Mouse (Mus musculus) midbrain, postnatal 0 days (tissue): ENCODE results near the gene Slc30a9. TPM values are rescaled to one million over a fixed set of nuclear protein-coding genes. Genes with fewer than 3 reads are reported as not detected.

ENCODE experiments used
- ATAC-seq: fragments of 200-750 bp; cut with Nextera tagmentation; 2 replicates; pipeline ENCODE4 v1.8.0; 2017; ENCODE audit warnings: moderate number of reproducible peaks, mild to moderate bottlenecking, moderate TSS enrichment, moderate library complexity; ENCODE audit not compliant: low FRiP score
- DNase-seq: peaks from one replicate; pipeline ENCODE4 v3.0.0-alpha.2; 2015; ENCODE audit warnings: low spot score
- H3K27ac ChIP-seq: fragments of 300-500 bp; sonication (generic); 2 replicates; pipeline ENCODE4 v1.5.1; 2014; ENCODE audit warnings: low read depth, mild to moderate bottlenecking, low read length, mixed read lengths
- H3K27me3 ChIP-seq: fragments of 300-500 bp; sonication (generic); 2 replicates; pipeline ENCODE4 v1.6.1; 2014; ENCODE audit warnings: low read length, control low read depth, mixed read lengths; ENCODE audit not compliant: insufficient read depth
- H3K36me3 ChIP-seq: fragments of 300-500 bp; sonication (generic); 2 replicates; pipeline ENCODE4 v1.6.1; 2014; ENCODE audit warnings: low read length, control low read depth, mixed read lengths; ENCODE audit not compliant: insufficient read depth
- H3K4me1 ChIP-seq: fragments of 300-500 bp; sonication (generic); 2 replicates; pipeline ENCODE4 v1.6.1; 2014; ENCODE audit warnings: mild to moderate bottlenecking, control low read depth, antibody characterized with exemption, low read length, mixed read lengths; ENCODE audit not compliant: insufficient read depth
- H3K4me2 ChIP-seq: fragments of 300-500 bp; sonication (generic); 2 replicates; pipeline ENCODE4 v1.6.1; 2014; ENCODE audit warnings: low read depth, mild to moderate bottlenecking, low read length, mixed read lengths; ENCODE audit not compliant: poor library complexity, severe bottlenecking
- H3K4me3 ChIP-seq: fragments of 300-500 bp; sonication (generic); 2 replicates; pipeline ENCODE4 v1.5.1; 2014; ENCODE audit warnings: low read depth, mild to moderate bottlenecking, low read length, moderate library complexity
- H3K9ac ChIP-seq: fragments of 300-500 bp; sonication (generic); replicated peaks from 2 replicates; pipeline ENCODE4 v1.6.1; 2014; ENCODE audit warnings: mild to moderate bottlenecking, low read length, moderate library complexity, mixed read lengths; ENCODE audit not compliant: poor library complexity, severe bottlenecking
- H3K9me3 ChIP-seq: fragments of 300-500 bp; sonication (generic); 2 replicates; pipeline ENCODE4 v1.6.1; 2016; ENCODE audit warnings: low read length, control low read depth
- CTCF ChIP-seq: IDR thresholded peaks from 2 replicates; pipeline ENCODE4 v1.5.1; 2016; ENCODE audit warnings: antibody characterized with exemption, mild to moderate bottlenecking
- WGBS: fragments of 180-500 bp; shearing (Covaris S2); extraction: QIAGEN DNeasy Blood & Tissue Kit; methylation state at CpG from one replicate; pipeline ENCODE4 v1.1.7; 2014; 5-methylcytosine and 5-hydroxymethylcytosine counted together
- polyA plus RNA-seq: library from polyadenylated mRNA; unstranded; fragments of >200 nt; fragmentation: Nextera tagmentation; extraction: Ambion mirVana; gene quantifications from 2 replicates; pipeline ENCODE4 v1.2.1, GENCODE M21; 2015
- total RNA-seq: library from RNA; depleted of rRNA; stranded (reverse); fragments of >200 nt; gene quantifications from 2 replicates; pipeline ENCODE4 v1.2.3, GENCODE M21; 2014

Gene Slc30a9
- total and polyA plus RNA-seq, 2 experiments from 2014 or later, result 99.5 to 176 TPM

GRCm38 (mm10) chr5:67295682-67296081 lies 11.1 kb upstream of the Slc30a9 start:
- DNase-seq, result no peak
- Histone ChIP-seq H3K36me3 (0 out of 2 replicates have a peak, but pooled peaks cover 5% of the 10 kb centered on the region), H3K27me3 (no peaks in the 10 kb centered on the region), H3K9me3 (no peaks in the 10 kb centered on the region), H3K4me3 (no peak overlapping the region), H3K9ac (no peak overlapping the region), H3K4me1 (no peaks in the 10 kb centered on the region), H3K4me2 (no peak overlapping the region), H3K27ac (no peak overlapping the region)
- no peak for TF ChIP-seq CTCF
- no peak for ATAC-seq
- 80% methylated on average over 6 of the region's 6 CpGs for WGBS

DNA sequence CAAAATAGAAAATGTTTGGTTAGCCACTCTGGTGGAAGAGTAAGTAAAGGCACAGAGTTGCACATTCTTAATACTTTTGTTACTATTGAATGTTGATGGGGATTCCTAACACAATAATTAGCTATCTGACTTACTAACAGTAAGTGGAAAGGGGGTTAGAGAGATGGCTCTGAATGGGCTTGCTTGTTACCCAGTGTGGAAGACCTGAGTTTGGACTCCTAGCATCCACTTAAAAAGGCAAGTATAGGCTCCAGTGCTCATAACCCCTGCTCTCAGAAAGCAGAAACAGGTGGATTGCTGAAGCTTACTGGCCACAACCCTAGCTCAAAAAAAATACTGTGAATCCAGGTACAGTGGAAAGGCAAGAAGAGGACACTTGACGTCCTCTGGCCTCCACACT lies 10.6 kb upstream of the Slc30a9 start:
- H3K4me2 ChIP-seq, result no peak overlapping the region
- H3K4me1 ChIP-seq, result no peaks in the 10 kb centered on the region
- H3K4me3 ChIP-seq, result no peak overlapping the region
- no peak for TF ChIP-seq CTCF
- no peaks in the 10 kb centered on the region for H3K9me3 ChIP-seq
- H3K27ac ChIP-seq, result no peak overlapping the region
- no peak overlapping the region for H3K9ac ChIP-seq
- H3K27me3 ChIP-seq, result no peaks in the 10 kb centered on the region
- DNase-seq (no peak), ATAC-seq (no peak)
- 91% methylated on average over 1 of the region's 1 CpGs for WGBS
- 0 out of 2 replicates have a peak, but pooled peaks cover 5% of the 10 kb centered on the region for H3K36me3 ChIP-seq

DNA sequence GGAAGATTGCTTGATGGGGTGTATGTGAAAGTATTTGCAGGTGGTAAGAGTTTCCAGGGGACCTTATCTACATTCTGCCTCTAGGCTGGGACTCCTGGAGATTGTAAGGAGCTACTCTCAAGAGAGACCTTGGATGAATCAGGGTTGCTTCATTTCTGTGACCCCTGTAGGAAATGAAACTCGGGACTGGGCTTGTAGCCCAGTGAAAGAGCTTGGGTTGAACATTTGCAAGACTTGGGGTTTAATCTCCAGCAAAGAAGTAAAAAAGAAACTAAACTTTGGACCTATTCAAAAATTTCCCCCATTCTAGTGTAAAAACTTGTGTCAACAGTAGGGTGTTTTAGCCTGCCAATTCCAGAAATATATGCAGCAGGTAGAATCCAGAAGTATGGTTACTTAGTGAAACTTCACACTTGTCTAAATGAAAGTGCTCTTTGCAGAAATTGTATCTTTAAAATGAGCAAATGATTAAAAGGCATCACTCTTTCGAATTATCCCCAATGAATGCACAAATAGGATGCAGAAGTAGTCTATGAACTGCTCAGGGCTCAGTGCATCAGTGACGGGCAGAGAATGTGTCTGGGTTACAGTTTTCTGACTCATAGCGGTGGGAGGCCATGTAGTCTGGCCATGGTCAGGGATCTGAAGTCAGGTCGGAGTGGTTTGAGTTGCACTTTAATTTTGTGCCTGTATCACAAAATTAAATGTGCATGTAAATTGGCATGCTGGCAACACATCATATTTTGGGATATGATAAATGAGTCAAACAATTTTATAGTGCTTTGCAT lies 9.5 kb upstream of the Slc30a9 start:
- Histone ChIP-seq H3K27ac (no peak overlapping the region), H3K36me3 (0 out of 2 replicates have a peak, but pooled peaks cover 5% of the 10 kb centered on the region), H3K4me1 (no peaks in the 10 kb centered on the region), H3K4me3 (no peak overlapping the region), H3K27me3 (no peaks in the 10 kb centered on the region), H3K9ac (no peak overlapping the region), H3K4me2 (no peak overlapping the region), H3K9me3 (no peaks in the 10 kb centered on the region)
- WGBS, result 86% methylated on average over 5 of the region's 5 CpGs
- no peak for TF ChIP-seq CTCF
- ATAC-seq, result no peak
- no peak for DNase-seq

GRCm38 (mm10) chr5:67299847-67300412 lies 6.8 kb upstream of the Slc30a9 start:
- no peak overlapping the region for H3K4me3 ChIP-seq
- H3K4me2 ChIP-seq, result no peak overlapping the region
- DNase-seq, result no peak
- H3K4me1 ChIP-seq, result no peaks in the 10 kb centered on the region
- no peak overlapping the region for H3K9ac ChIP-seq
- H3K9me3 ChIP-seq, result no peaks in the 10 kb centered on the region
- H3K36me3 ChIP-seq, result no peaks in the 10 kb centered on the region
- TF ChIP-seq CTCF, result no peak
- no peak for ATAC-seq
- no peak overlapping the region for H3K27ac ChIP-seq
- WGBS, result 93% methylated on average over 6 of the region's 6 CpGs
- no peaks in the 10 kb centered on the region for H3K27me3 ChIP-seq

DNA sequence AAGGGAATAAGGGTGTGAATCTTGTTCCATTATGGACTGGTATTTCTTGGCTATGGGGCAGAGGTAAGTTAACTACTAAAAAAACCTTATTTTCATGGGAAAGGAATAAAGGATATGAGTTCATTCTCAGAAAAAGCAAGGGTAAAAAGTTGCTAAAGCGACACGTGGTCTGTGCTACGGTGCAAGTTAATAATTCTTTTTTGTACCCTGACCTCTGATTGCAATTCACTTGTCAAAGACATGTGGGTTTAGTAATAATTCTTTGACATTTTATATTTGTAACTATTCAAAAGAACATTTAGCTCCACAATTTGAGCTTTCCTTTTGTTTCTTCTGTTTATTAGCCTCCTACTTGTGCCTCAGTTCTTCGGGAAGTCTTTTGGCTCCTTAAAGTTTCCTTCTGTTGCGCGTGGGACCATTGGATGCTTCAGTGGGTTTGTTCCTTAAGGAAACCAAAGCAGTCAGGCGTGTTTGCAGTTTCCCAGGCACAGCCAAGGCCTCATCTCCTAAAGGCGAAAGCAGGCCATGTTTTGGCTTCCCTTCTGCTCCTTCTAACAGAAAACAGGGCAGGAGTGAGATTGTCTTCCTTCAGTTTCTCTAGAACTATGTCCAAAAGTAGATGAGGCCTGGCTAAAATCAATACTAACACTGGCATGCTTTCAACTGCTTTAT lies 5.7 kb upstream of the Slc30a9 start:
- Histone ChIP-seq H3K27me3 (no peaks in the 10 kb centered on the region), H3K36me3 (no peaks in the 10 kb centered on the region), H3K4me3 (no peak overlapping the region), H3K9me3 (no peaks in the 10 kb centered on the region), H3K9ac (no peak overlapping the region), H3K4me2 (no peak overlapping the region), H3K27ac (no peak overlapping the region), H3K4me1 (no peaks in the 10 kb centered on the region)
- DNase-seq, result no peak
- no peak for ATAC-seq
- 94% methylated on average over 8 of the region's 8 CpGs for WGBS
- no peak for TF ChIP-seq CTCF
